Mouse (Mus musculus) hindbrain, embryonic 12.5 days (tissue): ENCODE measurements around the gene Mustn1. TPM values are rescaled to one million over a fixed set of nuclear protein-coding genes. Genes with fewer than 3 reads are reported as not detected.

Experiments used
- ATAC-seq: fragments of 200-750 bp; cut with Nextera tagmentation; 2 replicates; pipeline ENCODE4 v1.8.0; 2017; ENCODE audit warnings: moderate TSS enrichment; ENCODE audit not compliant: low FRiP score
- H3K27ac ChIP-seq: fragments of 300-500 bp; sonication (generic); 2 replicates; pipeline ENCODE4 v1.5.1; 2016; ENCODE audit warnings: mild to moderate bottlenecking
- H3K27me3 ChIP-seq: fragments of 300-500 bp; sonication (generic); 2 replicates; pipeline ENCODE4 v1.6.1; 2016; ENCODE audit warnings: mild to moderate bottlenecking
- H3K36me3 ChIP-seq: fragments of 300-500 bp; sonication (generic); 2 replicates; pipeline ENCODE4 v1.6.1; 2016; ENCODE audit warnings: mild to moderate bottlenecking
- H3K4me1 ChIP-seq: fragments of 300-500 bp; sonication (generic); 2 replicates; pipeline ENCODE4 v1.6.1; 2016
- H3K4me2 ChIP-seq: fragments of 300-500 bp; sonication (generic); replicated peaks from 2 replicates; pipeline ENCODE4 v1.6.1; 2016; ENCODE audit warnings: mild to moderate bottlenecking
- H3K4me3 ChIP-seq: fragments of 300-500 bp; sonication (generic); 2 replicates; pipeline ENCODE4 v1.5.1; 2016; ENCODE audit warnings: mild to moderate bottlenecking
- H3K9ac ChIP-seq: fragments of 300-500 bp; sonication (generic); 2 replicates; pipeline ENCODE4 v1.6.1; 2016; ENCODE audit warnings: mild to moderate bottlenecking, moderate library complexity
- H3K9me3 ChIP-seq: fragments of 300-500 bp; sonication (generic); replicated peaks from 2 replicates; pipeline ENCODE4 v1.6.1; 2016; ENCODE audit warnings: mild to moderate bottlenecking
- WGBS: fragments of 180-500 bp; shearing (Covaris S2); methylation state at CpG from one replicate; pipeline ENCODE4 v1.1.7; 2016; 5-methylcytosine and 5-hydroxymethylcytosine counted together
- polyA plus RNA-seq: library from polyadenylated mRNA; unstranded; fragments of >200 nt; fragmentation: Nextera tagmentation; extraction: Ambion mirVana; gene quantifications from 2 replicates; pipeline ENCODE4 v1.2.1, GENCODE M21; 2016

Mustn1 gene
- polyA plus RNA-seq, 1 experiment from 2014 or later: 0.80 TPM

- no peak overlapping the region for H3K27ac ChIP-seq
- no peak for ATAC-seq
- WGBS: 94% methylated on average over 10 of the region's 10 CpGs
- peaks cover 13% of the 10 kb centered on the region for H3K36me3 ChIP-seq
- no peaks in the 10 kb centered on the region for H3K4me1 ChIP-seq
- no peaks in the 10 kb centered on the region for H3K27me3 ChIP-seq
- no peaks in the 10 kb centered on the region for H3K9me3 ChIP-seq
- no peak overlapping the region for H3K4me2 ChIP-seq
- H3K9ac ChIP-seq: no peak overlapping the region
- no peak overlapping the region for H3K4me3 ChIP-seq
Observed at GRCm38 (mm10) chr14:30868826-30869225, 10.2 kb upstream of the Mustn1 start.

GRCm38 (mm10) chr14:30869391-30869801, 9.6 kb upstream of the Mustn1 start:
- Histone ChIP-seq H3K9me3 (no peaks in the 10 kb centered on the region), H3K27ac (no peak overlapping the region), H3K9ac (no peak overlapping the region), H3K4me2 (no peak overlapping the region), H3K4me3 (no peak overlapping the region), H3K36me3 (peaks cover 18% of the 10 kb centered on the region), H3K4me1 (no peaks in the 10 kb centered on the region), H3K27me3 (no peaks in the 10 kb centered on the region)
- WGBS: 83% methylated on average over 8 of the region's 8 CpGs
- no peak for ATAC-seq

- H3K4me1 ChIP-seq: no peaks in the 10 kb centered on the region
- H3K4me2 ChIP-seq: no peak overlapping the region
- no peak for ATAC-seq
- H3K9me3 ChIP-seq: no peaks in the 10 kb centered on the region
- H3K9ac ChIP-seq: no peak overlapping the region
- 91% methylated on average over 25 of the region's 25 CpGs for WGBS
- H3K36me3 ChIP-seq: peaks cover 24% of the 10 kb centered on the region
- H3K27ac ChIP-seq: no peak overlapping the region
- H3K4me3 ChIP-seq: no peak overlapping the region
- H3K27me3 ChIP-seq: no peaks in the 10 kb centered on the region
Observed at GRCm38 (mm10) chr14:30870206-30871147, 8.5 kb upstream of the Mustn1 start.

GRCm38 (mm10) chr14:30874095-30874700, 4.8 kb upstream of the Mustn1 start:
- no peak for ATAC-seq
- peaks cover 41% of the 10 kb centered on the region for H3K36me3 ChIP-seq

GRCm38 (mm10) chr14:30875130-30875865, 3.7 kb upstream of the Mustn1 start:
- Histone ChIP-seq H3K4me2 (no peak overlapping the region), H3K36me3 (peaks cover 41% of the 10 kb centered on the region), H3K9me3 (no peaks in the 10 kb centered on the region), H3K4me3 (no peak overlapping the region), H3K27me3 (no peaks in the 10 kb centered on the region), H3K27ac (no peak overlapping the region), H3K4me1 (peaks cover 3% of the 10 kb centered on the region; the same call in 1 of the 2 replicates), H3K9ac (no peak overlapping the region)
- ATAC-seq: no peak
- WGBS: 88% methylated on average over 12 of the region's 12 CpGs

More at GRCm38 (mm10) chr14:30874095-30874700, 4.8 kb upstream of the Mustn1 start:
- Histone ChIP-seq H3K4me2 (no peak overlapping the region), H3K4me3 (no peak overlapping the region), H3K27me3 (no peaks in the 10 kb centered on the region), H3K9me3 (no peaks in the 10 kb centered on the region), H3K27ac (no peak overlapping the region), H3K4me1 (peaks cover 1% of the 10 kb centered on the region; the same call in 1 of the 2 replicates), H3K9ac (no peak overlapping the region)
- 84% methylated on average over 18 of the region's 18 CpGs for WGBS

GRCm38 (mm10) chr14:30875955-30876354, 3.0 kb upstream of the Mustn1 start:
- peaks cover 3% of the 10 kb centered on the region; the same call in 1 of the 2 replicates for H3K4me1 ChIP-seq
- no peak overlapping the region for H3K9ac ChIP-seq
- H3K9me3 ChIP-seq: no peaks in the 10 kb centered on the region
- no peak overlapping the region for H3K27ac ChIP-seq
- no peak for ATAC-seq
- WGBS: 82% methylated on average over 9 of the region's 9 CpGs
- H3K4me3 ChIP-seq: no peak overlapping the region
- no peak overlapping the region for H3K4me2 ChIP-seq
- H3K27me3 ChIP-seq: no peaks in the 10 kb centered on the region
- H3K36me3 ChIP-seq: peaks cover 41% of the 10 kb centered on the region

- H3K4me2 ChIP-seq: no peak overlapping the region
- no peaks in the 10 kb centered on the region for H3K9me3 ChIP-seq
- ATAC-seq: no peak
- no peak overlapping the region for H3K9ac ChIP-seq
- no peak overlapping the region for H3K27ac ChIP-seq
- 92% methylated on average over 10 of the region's 10 CpGs for WGBS
- H3K36me3 ChIP-seq: peaks cover 41% of the 10 kb centered on the region
- H3K27me3 ChIP-seq: no peaks in the 10 kb centered on the region
- H3K4me1 ChIP-seq: peaks cover 3% of the 10 kb centered on the region; the same call in 1 of the 2 replicates
- H3K4me3 ChIP-seq: no peak overlapping the region
Observed at GRCm38 (mm10) chr14:30876451-30876850, 2.5 kb upstream of the Mustn1 start.

- no peak overlapping the region for H3K9ac ChIP-seq
- 92% methylated on average over 3 of the region's 3 CpGs for WGBS
Observed at GRCm38 (mm10) chr14:30877827-30878226, 1.2 kb upstream of the Mustn1 start.

GRCm38 (mm10) chr14:30879794-30880193, 794 bp downstream of the Mustn1 start:
- peaks cover 3% of the 10 kb centered on the region; the same call in 1 of the 2 replicates for H3K4me1 ChIP-seq
- WGBS: 70% methylated on average over 9 of the region's 9 CpGs
- no peak for ATAC-seq

More at GRCm38 (mm10) chr14:30877827-30878226, 1.2 kb upstream of the Mustn1 start:
- peaks cover 37% of the 10 kb centered on the region for H3K36me3 ChIP-seq
- ATAC-seq: no peak
- no peak overlapping the region for H3K27ac ChIP-seq
- no peak overlapping the region for H3K4me2 ChIP-seq
- H3K9me3 ChIP-seq: no peaks in the 10 kb centered on the region
- H3K4me1 ChIP-seq: peaks cover 3% of the 10 kb centered on the region; the same call in 1 of the 2 replicates
- H3K4me3 ChIP-seq: no peak overlapping the region
- no peaks in the 10 kb centered on the region for H3K27me3 ChIP-seq

GRCm38 (mm10) chr14:30880251-30880650, 1.3 kb downstream of the Mustn1 start:
- Histone ChIP-seq H3K4me2 (no peak overlapping the region), H3K27me3 (no peaks in the 10 kb centered on the region), H3K36me3 (peaks cover 19% of the 10 kb centered on the region), H3K4me1 (peaks cover 3% of the 10 kb centered on the region; the same call in 1 of the 2 replicates), H3K27ac (no peak overlapping the region), H3K9me3 (no peaks in the 10 kb centered on the region), H3K4me3 (no peak overlapping the region), H3K9ac (no peak overlapping the region)
- WGBS: 75% methylated on average over 8 of the region's 8 CpGs
- ATAC-seq: no peak

More at GRCm38 (mm10) chr14:30879794-30880193, 794 bp downstream of the Mustn1 start:
- Histone ChIP-seq H3K27me3 (no peaks in the 10 kb centered on the region), H3K4me2 (no peak overlapping the region), H3K27ac (no peak overlapping the region), H3K4me3 (no peak overlapping the region), H3K9me3 (no peaks in the 10 kb centered on the region), H3K36me3 (peaks cover 21% of the 10 kb centered on the region), H3K9ac (no peak overlapping the region)

GRCm38 (mm10) chr14:30880811-30881717, 2.1 kb downstream of the Mustn1 start:
- H3K27ac ChIP-seq: no peak overlapping the region
- 0 out of 2 replicates have a peak, but pooled peaks cover 11% of the 10 kb centered on the region for H3K36me3 ChIP-seq
- no peak overlapping the region for H3K4me2 ChIP-seq
- no peak for ATAC-seq
- H3K9me3 ChIP-seq: no peaks in the 10 kb centered on the region
- H3K4me1 ChIP-seq: peaks cover 3% of the 10 kb centered on the region; the same call in 1 of the 2 replicates
- H3K27me3 ChIP-seq: no peaks in the 10 kb centered on the region
- H3K4me3 ChIP-seq: no peak overlapping the region
- H3K9ac ChIP-seq: no peak overlapping the region
- WGBS: 85% methylated on average over 17 of the region's 17 CpGs
